Mouse (Mus musculus): ENCODE measurements at regions not wholly inside any gene's neighbourhood (a gene's known extent, or its start where the extent isn't known, plus 50 kb on each side); places are given as distances from the start of the nearest gene placed in this dataset.

GRCm38 (mm10) chr3:124067971-124068370, 252.7 kb upstream of the Tram1l1 start:
- no peak for TF ChIP-seq POLR2A (IDR thresholded peaks at IDR 0.05; ENCODE audit: borderline replicate concordance, extremely low read depth, low read depth, low read length)
- TF ChIP-seq CTCF (IDR thresholded peaks at IDR 0.05; ENCODE audit: insufficient read depth, low read length), result no peak
